8 mouse cellular contexts compared by ENCODE assay signal in genomic region chr11:53903781-53904533, GRCm38 (mm10). TPM values are rescaled to one million over a fixed set of nuclear protein-coding genes. Genes with fewer than 3 reads are reported as not detected.
DNase-seq lines count a peak whose midpoint lies in the region; ATAC-seq and TF ChIP-seq lines count a peak whose summit lies in the region.

No protein-coding gene starts in this region.

- no peak overlapping the region for H3K9ac ChIP-seq in forebrain, postnatal 0 days
- H3K9ac ChIP-seq in embryonic facial prominence, embryonic 12.5 days, result no peak overlapping the region

- H3K9me3 ChIP-seq in forebrain, embryonic 10.5 days, result no peaks in the 10 kb centered on the region
- no peaks in the 10 kb centered on the region for H3K9me3 ChIP-seq in forebrain, postnatal 0 days (ENCODE audit: low read length)
- no peaks in the 10 kb centered on the region for H3K9me3 ChIP-seq in embryonic facial prominence, embryonic 12.5 days

- TF ChIP-seq CTCF in forebrain, postnatal 0 days (IDR thresholded peaks at IDR 0.05; ENCODE audit: low read depth), result no peak

- no peak for ATAC-seq in forebrain, postnatal 0 days
- ATAC-seq in embryonic facial prominence, embryonic 12.5 days (ENCODE audit: insufficient number of reproducible peaks, insufficient read depth, low FRiP score, low TSS enrichment), result peak; percentile 35; the same call in 1 of the 2 replicates

- H3K36me3 ChIP-seq in forebrain, embryonic 10.5 days (replicated peaks), result no peaks in the 10 kb centered on the region
- H3K36me3 ChIP-seq in forebrain, postnatal 0 days (ENCODE audit: insufficient read depth), result no peaks in the 10 kb centered on the region
- H3K36me3 ChIP-seq in embryonic facial prominence, embryonic 12.5 days, result no peaks in the 10 kb centered on the region

- H3K27me3 ChIP-seq in forebrain, embryonic 10.5 days (ENCODE audit: poor library complexity, severe bottlenecking), result no peaks in the 10 kb centered on the region
- no peaks in the 10 kb centered on the region for H3K27me3 ChIP-seq in forebrain, postnatal 0 days (ENCODE audit: insufficient read depth, low read length)
- H3K27me3 ChIP-seq in embryonic facial prominence, embryonic 12.5 days, result no peaks in the 10 kb centered on the region

- H3K4me2 ChIP-seq in forebrain, postnatal 0 days (ENCODE audit: low read depth), result no peak overlapping the region
- no peak overlapping the region for H3K4me2 ChIP-seq in embryonic facial prominence, embryonic 12.5 days (replicated peaks)

- peaks cover 17% of the 10 kb centered on the region for H3K4me1 ChIP-seq in forebrain, embryonic 10.5 days
- H3K4me1 ChIP-seq in forebrain, postnatal 0 days (ENCODE audit: insufficient read depth), result no peaks in the 10 kb centered on the region
- H3K4me1 ChIP-seq in embryonic facial prominence, embryonic 12.5 days, result peaks cover 12% of the 10 kb centered on the region

- H3K27ac ChIP-seq in forebrain, embryonic 10.5 days, result 0 out of 2 replicates have a peak overlapping the region, but pooled peaks have one; percentile 3
- H3K27ac ChIP-seq in forebrain, postnatal 0 days (ENCODE audit: low read depth, low read length), result no peak overlapping the region
- H3K27ac ChIP-seq in embryonic facial prominence, embryonic 12.5 days, result no peak overlapping the region

- no peak overlapping the region for H3K4me3 ChIP-seq in forebrain, embryonic 10.5 days
- no peak overlapping the region for H3K4me3 ChIP-seq in forebrain, postnatal 0 days (ENCODE audit: low read depth, low read length)
- no peak overlapping the region for H3K4me3 ChIP-seq in embryonic facial prominence, embryonic 12.5 days

- DNase-seq in forebrain, embryonic 10.5 days (ENCODE audit: extremely low spot score, low spot score), result peak; percentile 30
- no peak for DNase-seq in forebrain, postnatal 0 days
- peak; percentile 93 to 97 for DNase-seq in kidney, postnatal 25 days
- peak; percentile 55 for DNase-seq in retina, embryonic 14.5 days (ENCODE audit: low spot score)
- DNase-seq in cerebellum, postnatal 14 days, result no peak
- DNase-seq in layer of hippocampus, adult 18-20 months (ENCODE audit: low spot score in 2 of 2), result no peak
- DNase-seq in thymus, adult 18-20 months, result no peak

- 55% methylated on average over 16 of the region's 16 CpGs for WGBS in forebrain, embryonic 10.5 days
- WGBS in forebrain, postnatal 0 days, result 61% methylated on average over 16 of the region's 16 CpGs
- 33% methylated on average over 16 of the region's 16 CpGs for WGBS in embryonic facial prominence, embryonic 12.5 days

RNA-seq across cellular contexts. Expression of gene Slc22a5, which starts 12.5 kb away (rescaled TPM):
- polyA plus RNA-seq in forebrain, embryonic 10.5 days (2016; fragmentation: Nextera tagmentation; extraction: Ambion mirVana), result 7.0 and 7.7 TPM in 2 replicates
- total RNA-seq in forebrain, postnatal 0 days (2014; rRNA removed), result 16.0 and 16.2 TPM in 2 replicates
- 12.9 and 13.4 TPM in 2 replicates for polyA plus RNA-seq in forebrain, postnatal 0 days (2015; fragmentation: Nextera tagmentation; extraction: Ambion mirVana)
- 9.0 and 10.5 TPM in 2 replicates for polyA plus RNA-seq in embryonic facial prominence, embryonic 12.5 days (2016; fragmentation: Nextera tagmentation; extraction: Ambion mirVana)
- 10 to 100 TPM in 1 of 2 experiments, 1 to 10 TPM in 1; 10.0 to 11.6 TPM for total RNA-seq in layer of hippocampus, adult 18-20 months (2021)

RNA-seq across cellular contexts. Expression of gene Gm12216, which starts 44.9 kb away (rescaled TPM):
- polyA plus RNA-seq in forebrain, embryonic 10.5 days (2016; fragmentation: Nextera tagmentation; extraction: Ambion mirVana), result 0.16 TPM in 1 of 2 replicates, not detected in the other
- not detected in 2 replicates for total RNA-seq in forebrain, postnatal 0 days (2014; rRNA removed)
- 0.40 and 0.77 TPM in 2 replicates for polyA plus RNA-seq in forebrain, postnatal 0 days (2015; fragmentation: Nextera tagmentation; extraction: Ambion mirVana)
- polyA plus RNA-seq in embryonic facial prominence, embryonic 12.5 days (2016; fragmentation: Nextera tagmentation; extraction: Ambion mirVana), result 0.28 and 0.74 TPM in 2 replicates
- total RNA-seq in layer of hippocampus, adult 18-20 months (2021), result 1 to 10 TPM; 7.4 to 7.9 TPM

Comparison
In these comparisons a context has a peak if more than half of its experiments do, and no peak if none do; other contexts are left out.
1. DNase-seq: peak in forebrain, embryonic 10.5 days (single experiment), kidney, postnatal 25 days (2 of 2) and retina, embryonic 14.5 days (single experiment); none in forebrain, postnatal 0 days (single experiment), cerebellum, postnatal 14 days (0 of 2), layer of hippocampus, adult 18-20 months (0 of 2) and thymus, adult 18-20 months (0 of 2).